Mouse (Mus musculus): ENCODE measurements at regions not wholly inside any gene's neighbourhood (a gene's known extent, or its start where the extent isn't known, plus 50 kb on each side); places are given as distances from the start of the nearest gene placed in this dataset.

- TF ChIP-seq POLR2A (IDR thresholded peaks at IDR 0.05; ENCODE audit: insufficient read depth, low read length) (no peak), CTCF (IDR thresholded peaks at IDR 0.05; ENCODE audit: low read depth, low read length) (no peak)
Measured at GRCm38 (mm10) chr13:59387627-59388325, 197.3 kb downstream of the Agtpbp1 start.
